8 mouse cellular contexts compared by ENCODE assay signal in genomic region chr3:35149251-35149691, GRCm38 (mm10).
A peak's percentile ranks its signal among the peaks of the same experiment; 100 is the strongest.
DNase-seq lines count a peak whose midpoint lies in the region; ATAC-seq lines count a peak whose summit lies in the region.

No protein-coding gene starts in this region.

- intact Hi-C loops in heart, postnatal 10 days (cut with DNase I) = no loop called here
- intact Hi-C loops in left cerebral cortex, postnatal 36 days (cut with DNase I) = loop anchor here (10.0 kb wide), 1 partner anchor 196 kb away; no protein-coding TSS in a partner anchor

- no peak for ATAC-seq in erythroblast, adult 5-6 weeks (replicated peaks; ENCODE audit: low FRiP score, poor library complexity, severe bottlenecking)

- peak; percentile 8 to 25 for DNase-seq in heart, adult 18-20 months
- DNase-seq in heart, adult 8-10 months (ENCODE audit: low spot score) = no peak
- peak; percentile 57 for DNase-seq in brain, embryonic 18.5 days (ENCODE audit: low read depth, low spot score)
- DNase-seq in heart, postnatal 10 days = peak; percentile 17 to 27
- DNase-seq in left cerebral cortex, postnatal 36 days (ENCODE audit: low spot score in 2 of 2) = peak; percentile 23 to 27
- DNase-seq in right cerebral cortex, adult 18-20 months = peak; percentile 56
- DNase-seq in yolk sac, embryonic 10.5 days (ENCODE audit: low spot score) = no peak

Comparison
In these comparisons a context has a peak if more than half of its experiments do, and no peak if none do; other contexts are left out.
1. DNase-seq: peak in heart, adult 18-20 months (2 of 2), brain, embryonic 18.5 days (single experiment), heart, postnatal 10 days (2 of 2), left cerebral cortex, postnatal 36 days (2 of 2) and right cerebral cortex, adult 18-20 months (single experiment); none in heart, adult 8-10 months (single experiment) and yolk sac, embryonic 10.5 days (single experiment).